Mouse (Mus musculus): Measurements from ENCODE around the gene 9930111J21Rik1.
"Not testable (repeated sequence)": the region's sequence is repeated elsewhere in the genome, so short reads cannot be mapped to it uniquely, and the experiment has no call there.

DNA sequence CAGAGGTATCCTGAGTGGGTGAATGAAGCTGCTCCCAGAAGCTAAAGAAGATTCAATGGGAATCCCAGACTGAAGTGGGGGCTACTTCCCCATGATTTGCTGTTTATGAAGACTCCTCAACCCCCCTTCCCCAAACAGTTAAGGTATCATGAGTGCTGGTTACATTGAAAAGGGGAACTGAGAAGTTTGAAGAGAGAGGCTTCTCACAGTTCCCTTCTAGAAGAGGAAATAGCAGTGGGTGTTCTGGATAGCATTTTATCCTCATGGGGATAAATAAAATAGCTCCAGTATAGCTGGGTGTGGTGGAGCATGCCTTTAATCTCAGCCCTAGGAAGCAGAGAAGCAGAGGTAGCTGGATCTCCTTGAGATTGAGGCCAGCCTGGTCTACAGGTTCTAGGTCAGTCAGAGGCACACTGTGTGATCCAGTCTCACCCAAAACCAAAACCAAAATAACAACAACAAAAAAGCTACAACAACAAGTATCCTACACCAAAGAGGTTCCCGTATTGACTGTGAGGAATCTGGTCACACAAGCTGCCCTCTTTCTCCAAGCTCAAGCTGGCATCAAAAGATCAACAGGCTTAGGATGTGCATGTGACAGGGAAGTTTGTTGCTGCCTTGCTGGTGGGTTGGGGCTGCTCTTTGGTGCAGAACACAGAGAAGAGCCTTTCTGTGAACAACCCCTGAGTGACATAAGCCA lies 808 bp downstream of the 9930111J21Rik1 start, which contains the start of gene Olfr56:
- not testable (repeated sequence) for TF ChIP-seq CTCF (IDR thresholded peaks at IDR 0.05 in 2 of 3, conservative IDR thresholded peaks at IDR 0.05 in 1 of 3; ENCODE audit: control insufficient read depth in 1 of 3, insufficient read depth in 1 of 3, low read depth in 2 of 3, low read length in 3 of 3, poor library complexity in 1 of 3, severe bottlenecking in 1 of 3); GABPA (IDR thresholded peaks at IDR 0.05; ENCODE audit: low read depth, low read length); CHD2 (IDR thresholded peaks at IDR 0.05; ENCODE audit: low read length); MXI1 (IDR thresholded peaks at IDR 0.05; ENCODE audit: low read depth, low read length)

Data from MEL (cell line).